Comparison of ENCODE assay signal across 24 mouse cellular contexts in genomic region chr4:152480426-152480825, GRCm38 (mm10). TPM values are rescaled to one million over a fixed set of nuclear protein-coding genes. Genes with fewer than 3 reads are reported as not detected.
"Had no signal": no experiment of that assay in that cellular context is flagged by ENCODE, and none has a peak within 500 bp of the region (broad histone marks: within the 10 kb centered on the region; RNA-seq: fewer than 3 reads in every experiment).

No protein-coding gene starts in this region.

- H3K4me2 ChIP-seq: heart, embryonic 11.5 days; heart, embryonic 13.5 days; heart, embryonic 15.5 days; kidney, embryonic 15.5 days; limb, embryonic 13.5 days; limb, embryonic 15.5 days; liver, embryonic 12.5 days had no signal

- H3K36me3 ChIP-seq: heart, embryonic 13.5 days; heart, embryonic 15.5 days; kidney, embryonic 15.5 days; limb, embryonic 13.5 days; limb, embryonic 15.5 days; liver, embryonic 12.5 days had no signal

- DNase-seq: gastrocnemius, adult 2 months; gastrocnemius, postnatal 10 days; gastrocnemius, postnatal 25 days; heart, adult 2 months; heart, postnatal 14 days; heart, postnatal 36 days; kidney, adult 11 months; kidney, adult 2 months; kidney, adult 9 months; kidney, postnatal 14 days; kidney, postnatal 36 days; left cerebral cortex, postnatal 4 days had no signal

- H3K27ac ChIP-seq: gastrocnemius, adult 2 months; heart, adult 2 months; heart, embryonic 13.5 days; heart, embryonic 15.5 days; kidney, embryonic 15.5 days; kidney, postnatal 0 days; limb, embryonic 13.5 days; limb, embryonic 15.5 days; liver, embryonic 12.5 days; liver, embryonic 14.5 days had no signal

- ATAC-seq: hindbrain, embryonic 16.5 days; intestine, embryonic 16.5 days; liver, embryonic 12.5 days had no signal

- H3K4me3 ChIP-seq: gastrocnemius, adult 2 months; heart, adult 2 months; heart, embryonic 13.5 days; heart, embryonic 15.5 days; kidney, embryonic 15.5 days; limb, embryonic 13.5 days; limb, embryonic 15.5 days; liver, embryonic 12.5 days had no signal

- H3K9me3 ChIP-seq: heart, embryonic 13.5 days; heart, embryonic 15.5 days; kidney, embryonic 15.5 days; limb, embryonic 13.5 days; limb, embryonic 15.5 days; liver, embryonic 12.5 days had no signal

- H3K9ac ChIP-seq: heart, embryonic 13.5 days; heart, embryonic 15.5 days; kidney, embryonic 15.5 days; limb, embryonic 13.5 days; limb, embryonic 15.5 days; liver, embryonic 12.5 days; liver, embryonic 14.5 days had no signal

RNA-seq across cellular contexts. Expression of gene Nphp4, which starts 3.9 kb away (rescaled TPM):
- total RNA-seq: liver, adult 2 months had no signal
